Mouse (Mus musculus) liver, embryonic 14.5 days (tissue): ENCODE data around the gene Efcab12. TPM values are rescaled to one million over a fixed set of nuclear protein-coding genes. Genes with fewer than 3 reads are reported as not detected.

Experiments used
- ATAC-seq: fragments of 200-750 bp; cut with Nextera tagmentation; 2 replicates; pipeline ENCODE4 v1.8.0; 2017; ENCODE audit warnings: moderate number of reproducible peaks, mild to moderate bottlenecking, moderate library complexity; ENCODE audit not compliant: insufficient read depth
- DNase-seq, 3 experiments: peaks; one replicate each; pipeline ENCODE4 v3.0.0-alpha.2; 2012 to 2013; ENCODE audit warnings: low read depth in 3 of 3, low spot score in 3 of 3
- H3K27ac ChIP-seq: fragments of 300-500 bp; sonication (generic); 2 replicates; pipeline ENCODE4 v1.5.1; 2014; ENCODE audit warnings: moderate library complexity, mild to moderate bottlenecking, control low read depth, inconsistent platforms
- H3K27me3 ChIP-seq: fragments of 300-500 bp; sonication (generic); 2 replicates; pipeline ENCODE4 v1.6.1; 2014; ENCODE audit warnings: mild to moderate bottlenecking, low read length, moderate library complexity; ENCODE audit not compliant: control insufficient read depth, insufficient read depth
- H3K36me3 ChIP-seq: fragments of 300-500 bp; sonication (generic); replicated peaks from 2 replicates; pipeline ENCODE4 v1.6.1; 2014; ENCODE audit warnings: low read depth; ENCODE audit not compliant: control insufficient read depth, insufficient read depth
- H3K4me1 ChIP-seq, 2 experiments: fragments of 200-500 bp in 1 of 2; fragments of 300-500 bp in 1 of 2; sonication (generic) in 1 of 2; replicated peaks; 2 replicates each; pipeline ENCODE4 v1.6.1; 2012 to 2014; ENCODE audit warnings: antibody characterized with exemption in 1 of 2, inconsistent platforms in 1 of 2, low read length in 1 of 2; ENCODE audit not compliant: control insufficient read depth in 2 of 2, insufficient read depth in 2 of 2
- H3K4me2 ChIP-seq: fragments of 300-500 bp; sonication (generic); 2 replicates; pipeline ENCODE4 v1.6.1; 2014; ENCODE audit warnings: low read depth, mild to moderate bottlenecking, control low read depth, moderate library complexity
- H3K4me3 ChIP-seq, 2 experiments: fragments of 200-500 bp in 1 of 2; fragments of 300-500 bp in 1 of 2; sonication (generic) in 1 of 2; 2 replicates each; pipeline ENCODE4 v1.5.1; 2012 to 2014; ENCODE audit warnings: low read depth in 2 of 2, low read length in 2 of 2, mild to moderate bottlenecking in 2 of 2, control low read depth in 1 of 2, inconsistent platforms in 1 of 2, moderate library complexity in 1 of 2; ENCODE audit not compliant: insufficient read depth in 1 of 2
- H3K9ac ChIP-seq: fragments of 300-500 bp; sonication (generic); replicated peaks from 2 replicates; pipeline ENCODE4 v1.6.1; 2014; ENCODE audit warnings: mild to moderate bottlenecking, control low read depth, moderate library complexity
- H3K9me3 ChIP-seq: fragments of 300-500 bp; sonication (generic); 2 replicates; pipeline ENCODE4 v1.6.1; 2016; ENCODE audit warnings: low read length, mixed read lengths; ENCODE audit not compliant: control insufficient read depth
- CTCF ChIP-seq: IDR thresholded peaks from 2 replicates; pipeline ENCODE4 v1.5.1; 2016; ENCODE audit warnings: antibody characterized with exemption, low read depth, control low read depth
- EP300 ChIP-seq: IDR thresholded peaks from 2 replicates; pipeline ENCODE4 v1.6.1; 2016; ENCODE audit warnings: antibody characterized with exemption, low read depth
- WGBS: fragments of 180-500 bp; shearing (Covaris S2); extraction: QIAGEN DNeasy Blood & Tissue Kit; methylation state at CpG from one replicate; pipeline ENCODE4 v1.1.7; 2014; ENCODE audit not compliant: insufficient replicate concordance; 5-methylcytosine and 5-hydroxymethylcytosine counted together
- polyA plus RNA-seq, 2 experiments: library from polyadenylated mRNA; depleted of rRNA in 1 of 2; stranded (reverse) in 1 of 2; unstranded in 1 of 2; fragments of >200 nt; fragmentation: Nextera tagmentation in 1 of 2; extraction: Ambion mirVana in 1 of 2; gene quantifications; 2 replicates each; pipeline versions ENCODE4 v1.2.1 to v1.2.3; 2012 to 2014

The Efcab12 gene
- polyA plus RNA-seq, 2 experiments = 0.11 TPM; not detected in 1

DNA sequence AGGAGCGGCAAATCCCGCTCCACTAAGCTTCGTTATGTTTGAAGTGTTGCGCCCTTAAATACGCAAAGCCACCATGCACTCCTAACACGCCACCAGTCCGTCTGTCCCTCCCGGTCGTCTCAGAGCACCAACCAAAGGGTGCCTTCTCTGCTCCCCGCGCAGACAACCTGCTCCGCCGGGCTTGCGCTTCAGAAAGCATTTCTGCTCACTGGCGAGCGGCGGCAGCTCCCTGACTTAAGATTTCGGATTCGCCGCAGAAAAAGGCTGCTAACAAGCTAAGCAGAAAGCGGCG, 30.1 kb downstream of the Efcab12 start:
- Histone ChIP-seq H3K9ac (peak overlapping the region; percentile 97), H3K4me1 (peaks cover 0 to 13% of the 10 kb centered on the region in 2 experiments; a peak in 2 of 4 replicates), H3K9me3 (no peaks in the 10 kb centered on the region), H3K4me3 (peak overlapping the region; percentile 93 to 97), H3K4me2 (peak overlapping the region; percentile 81), H3K36me3 (peaks cover 31% of the 10 kb centered on the region), H3K27me3 (no peaks in the 10 kb centered on the region), H3K27ac (peak overlapping the region; percentile 76)
- ATAC-seq (peak; percentile 24; the same call in 1 of the 2 replicates), DNase-seq (no peak)
- TF ChIP-seq CTCF (no peak), EP300 (no peak)
- WGBS = under 1% methylated on average over 22 of the region's 22 CpGs

DNA sequence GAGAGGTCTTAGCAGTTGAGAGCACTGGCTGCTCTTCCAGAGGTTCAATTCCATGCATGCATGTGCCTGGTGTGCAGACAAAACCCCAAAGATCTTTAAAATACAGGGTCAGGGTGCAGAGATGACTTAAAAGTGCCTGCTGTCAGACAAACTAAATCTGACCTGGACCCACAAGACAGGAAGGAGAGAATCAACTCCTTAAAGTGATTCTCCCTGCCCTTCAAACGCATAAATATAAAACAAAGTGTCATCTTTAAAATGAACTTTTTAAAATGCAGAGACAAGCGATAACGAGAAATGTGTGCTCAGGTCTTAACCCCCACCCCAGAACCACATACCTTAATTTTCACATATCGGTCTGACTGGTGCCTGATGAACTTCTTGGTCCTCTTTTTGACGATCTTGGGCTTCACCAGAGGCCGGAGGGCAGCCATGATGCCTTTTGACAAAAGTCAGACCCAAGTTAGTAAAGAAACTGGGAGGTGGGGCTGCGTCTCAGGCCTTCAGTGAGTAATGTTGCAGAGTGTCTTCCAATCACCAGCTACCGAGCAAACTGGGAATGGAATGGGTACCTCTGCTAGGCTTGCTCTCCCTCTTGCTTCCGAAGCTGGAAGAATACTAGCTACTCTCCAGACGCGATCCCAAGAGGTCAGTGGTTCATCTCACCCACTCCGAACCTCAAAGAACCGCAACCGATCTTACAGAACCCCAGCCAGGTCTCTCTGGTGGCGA, 30.6 kb downstream of the Efcab12 start:
- ATAC-seq (no peak), DNase-seq (no peak)
- Histone ChIP-seq H3K4me1 (peaks cover 0 to 13% of the 10 kb centered on the region in 2 experiments; a peak in 2 of 4 replicates), H3K4me2 (peak overlapping the region; percentile 81), H3K9me3 (no peaks in the 10 kb centered on the region), H3K27ac (peak overlapping the region; percentile 76), H3K9ac (peak overlapping the region; percentile 97), H3K4me3 (peak overlapping the region; percentile 93 to 97), H3K27me3 (no peaks in the 10 kb centered on the region), H3K36me3 (peaks cover 31% of the 10 kb centered on the region)
- no peak for TF ChIP-seq EP300
- TF ChIP-seq CTCF = no peak
- WGBS = 1% methylated on average over 15 of the region's 15 CpGs

DNA sequence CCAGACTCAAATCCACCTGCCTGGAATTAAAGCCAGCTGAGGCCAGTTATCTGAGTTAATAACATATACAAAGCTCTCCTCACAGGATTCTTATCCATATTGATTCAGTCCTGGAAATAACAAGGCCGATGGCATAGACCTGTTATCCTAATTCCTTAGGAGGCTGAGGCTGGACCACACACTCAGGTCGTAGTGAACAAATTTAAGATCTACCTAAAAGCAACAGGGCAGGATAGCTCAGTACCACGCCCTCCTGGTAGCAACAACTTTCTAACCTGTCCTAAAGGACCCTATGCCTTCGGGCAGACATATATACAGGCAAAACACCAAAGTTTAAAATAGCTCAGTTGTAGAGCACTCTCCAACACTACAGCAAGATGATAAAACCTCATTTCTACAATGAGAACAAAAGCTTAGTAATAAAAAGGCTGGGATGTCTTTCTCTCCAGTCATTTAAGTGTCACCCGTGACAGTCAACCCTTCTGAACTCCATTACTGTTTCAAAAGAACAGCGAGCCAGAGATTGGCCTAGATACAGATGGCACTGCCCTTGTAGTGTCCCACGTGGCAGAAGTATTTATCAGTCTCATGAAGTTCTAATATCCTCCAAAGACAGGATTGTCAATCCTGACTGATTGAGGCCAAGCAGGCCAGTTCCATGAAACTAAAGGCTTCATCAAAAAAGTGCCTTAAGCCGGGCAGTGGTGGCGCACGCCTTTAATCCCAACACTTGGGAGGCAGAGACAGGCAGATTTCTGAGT, 33.6 kb downstream of the Efcab12 start:
- DNase-seq (no peak), ATAC-seq (no peak)
- no peak overlapping the region for H3K4me2 ChIP-seq
- H3K4me1 ChIP-seq = peaks cover 0 to 13% of the 10 kb centered on the region in 2 experiments; a peak in 2 of 4 replicates
- peaks cover 40% of the 10 kb centered on the region for H3K36me3 ChIP-seq
- H3K27me3 ChIP-seq = no peaks in the 10 kb centered on the region
- TF ChIP-seq EP300 = no peak
- no peak for TF ChIP-seq CTCF
- H3K9ac ChIP-seq = no peak overlapping the region
- H3K4me3 ChIP-seq = no peak overlapping the region
- H3K9me3 ChIP-seq = no peaks in the 10 kb centered on the region
- 46% methylated on average over 10 of the region's 10 CpGs for WGBS
- H3K27ac ChIP-seq = no peak overlapping the region; the same call in 1 of the 2 replicates

DNA sequence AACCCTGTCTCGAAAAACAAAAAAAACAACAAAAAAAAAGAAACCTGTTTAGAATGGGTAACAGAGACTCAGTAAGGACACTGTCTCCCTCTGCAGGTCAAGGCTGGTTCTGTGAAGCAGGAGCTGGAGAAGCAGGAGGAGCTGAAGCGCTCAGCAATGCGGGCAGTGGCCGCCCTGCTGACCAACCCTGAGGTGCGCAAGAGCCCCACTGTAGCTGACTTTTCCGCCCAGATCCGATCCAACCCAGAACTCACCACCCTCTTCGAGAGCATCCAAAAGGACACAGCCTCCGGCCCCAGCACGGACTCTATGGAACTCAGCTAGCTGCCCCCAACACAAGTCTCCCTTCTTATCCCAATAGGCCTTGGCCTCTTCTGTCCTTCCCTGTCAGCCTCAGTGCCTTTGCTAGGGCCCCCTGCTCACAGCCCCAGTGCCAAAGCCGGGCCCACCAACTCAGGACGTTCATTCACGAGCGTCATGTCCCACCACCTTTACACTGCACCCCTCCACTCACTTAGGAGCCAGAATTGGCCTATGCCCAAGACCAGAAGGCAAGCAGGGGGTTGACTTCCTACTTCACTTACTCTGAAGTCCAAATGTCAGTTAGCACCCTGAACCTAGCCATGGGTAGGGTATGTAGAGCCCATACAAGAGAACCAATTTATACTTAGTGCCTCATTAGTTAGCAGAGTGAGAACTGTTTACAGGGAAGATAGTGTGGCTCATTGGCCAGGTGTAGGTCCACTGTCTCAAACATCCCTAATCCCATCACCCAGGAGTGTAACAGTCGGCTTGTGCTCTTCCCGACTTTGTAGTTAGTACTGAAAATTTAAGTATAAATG, 34.5 kb downstream of the Efcab12 start:
- Histone ChIP-seq H3K27ac (no peak overlapping the region), H3K9ac (no peak overlapping the region), H3K36me3 (peaks cover 40% of the 10 kb centered on the region), H3K4me2 (no peak overlapping the region), H3K4me1 (peaks cover 0 to 10% of the 10 kb centered on the region in 2 experiments; a peak in 2 of 4 replicates), H3K9me3 (no peaks in the 10 kb centered on the region), H3K4me3 (no peak overlapping the region), H3K27me3 (no peaks in the 10 kb centered on the region)
- WGBS = 45% methylated on average over 16 of the region's 16 CpGs
- ATAC-seq = 0 out of 2 replicates have a peak, but pooled peaks have one; percentile 27
- peak in 2 of 3 experiments; percentile 39 to 46 for DNase-seq
- TF ChIP-seq CTCF = peak; percentile 75
- TF ChIP-seq EP300 = no peak
